Mouse (Mus musculus) heart, postnatal 0 days (tissue): ENCODE results near the gene Ndel1.

ENCODE experiments used
- CTCF ChIP-seq: IDR thresholded peaks from 2 replicates; pipeline ENCODE4 v1.5.1; 2016; ENCODE audit warnings: antibody characterized with exemption, control low read depth, low read depth
- EP300 ChIP-seq: IDR thresholded peaks from 2 replicates; pipeline ENCODE4 v1.6.1; 2016; ENCODE audit warnings: antibody characterized with exemption, low read depth

- no peak for TF ChIP-seq CTCF
- no peak for TF ChIP-seq EP300
Observed at GRCm38 (mm10) chr11:68914566-68914965, 42.9 kb upstream of the Ndel1 start.
